Mouse (Mus musculus) heart, postnatal 0 days (tissue): ENCODE results near the gene Pikfyve.
A peak's percentile ranks its signal among the peaks of the same experiment; 100 is the strongest.

Experiments used
- CTCF ChIP-seq: IDR thresholded peaks from 2 replicates; pipeline ENCODE4 v1.5.1; 2016; ENCODE audit warnings: antibody characterized with exemption, control low read depth, low read depth
- EP300 ChIP-seq: IDR thresholded peaks from 2 replicates; pipeline ENCODE4 v1.6.1; 2016; ENCODE audit warnings: antibody characterized with exemption, low read depth

DNA sequence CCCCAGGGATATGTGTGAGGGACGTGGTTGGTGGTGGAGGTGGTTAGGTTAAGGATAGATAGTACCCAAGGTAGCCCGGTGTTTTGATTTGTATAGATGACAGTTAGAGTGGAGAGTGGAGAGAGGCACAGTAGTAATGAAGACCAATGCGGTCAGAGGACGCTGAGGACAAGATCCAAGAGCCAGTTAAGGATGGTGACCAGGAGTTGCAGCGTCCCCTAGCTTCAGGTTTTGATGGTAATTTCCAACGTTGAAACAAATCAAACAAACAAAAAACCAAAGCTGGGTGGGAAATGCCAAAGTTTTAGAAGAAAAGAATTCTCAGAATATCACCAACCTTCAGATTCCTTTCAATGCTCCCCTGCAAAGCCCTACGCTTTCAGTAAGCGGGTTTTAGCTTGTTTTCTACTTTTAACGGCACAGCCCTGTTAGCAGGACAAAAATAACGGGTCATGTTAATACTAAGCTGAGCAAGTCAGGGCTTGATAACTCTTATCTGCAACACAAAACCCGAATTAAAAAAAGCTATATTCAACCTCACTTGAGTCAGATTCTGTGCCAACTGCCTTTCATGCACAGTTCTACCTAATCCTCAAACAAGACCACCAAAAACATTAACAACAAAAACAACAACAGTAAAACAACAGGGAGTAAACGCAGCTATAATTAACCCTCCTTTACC, 818 bp upstream of the Pikfyve start:
- peak; percentile 35 for TF ChIP-seq CTCF
- no peak for TF ChIP-seq EP300
